Mouse (Mus musculus): ENCODE data around the gene Lhx2. TPM values are rescaled to one million over a fixed set of nuclear protein-coding genes. Genes with fewer than 3 reads are reported as not detected.
A peak's percentile ranks its signal among the peaks of the same experiment; 100 is the strongest.

Lhx2 gene
- polyA plus RNA-seq, 1 experiment from 2014 or later = 1.7 TPM

DNA sequence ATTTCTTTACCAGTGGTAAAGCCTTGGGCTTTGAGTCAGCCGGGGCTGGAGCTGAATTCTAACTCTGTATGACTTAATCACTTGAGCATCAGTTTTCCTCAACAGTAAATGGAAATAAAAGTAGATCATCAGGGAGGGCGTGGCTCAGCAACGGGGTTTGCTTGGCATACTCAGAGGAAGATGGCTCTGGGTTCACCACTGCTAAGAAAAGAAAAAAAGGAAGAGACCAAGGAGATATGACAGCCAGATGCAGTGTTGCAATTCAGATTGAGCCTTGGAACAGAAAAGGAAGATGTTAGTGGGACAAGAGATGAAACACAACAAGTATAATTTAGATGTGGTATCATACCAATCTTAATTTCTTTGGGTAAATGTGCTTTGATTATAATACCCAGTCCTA, 25.7 kb upstream of the Lhx2 start:
- no peaks in the 10 kb centered on the region for H3K36me3 ChIP-seq (replicated peaks; ENCODE audit: insufficient read depth, low read length)
- no peak overlapping the region for H3K9ac ChIP-seq (replicated peaks)
- H3K4me2 ChIP-seq (ENCODE audit: low read depth, low read length) = no peak overlapping the region
- TF ChIP-seq CTCF (IDR thresholded peaks at IDR 0.05; ENCODE audit: low read depth) = no peak
- no peak for TF ChIP-seq EP300 (IDR thresholded peaks at IDR 0.05; ENCODE audit: low read depth)
- H3K9me3 ChIP-seq (ENCODE audit: low read length) = no peaks in the 10 kb centered on the region
- no peak for ATAC-seq
- 40% methylated on average over 3 of the region's 3 CpGs for WGBS (ENCODE audit: insufficient replicate concordance)
- no peak overlapping the region for H3K4me3 ChIP-seq (ENCODE audit: low read depth, low read length)
- H3K4me1 ChIP-seq (ENCODE audit: insufficient read depth) = no peaks in the 10 kb centered on the region
- H3K27ac ChIP-seq (ENCODE audit: low read depth) = no peak overlapping the region
- no peak for DNase-seq
- 0 out of 2 replicates have a peak, but pooled peaks cover 3% of the 10 kb centered on the region for H3K27me3 ChIP-seq (ENCODE audit: insufficient read depth, low read length)

DNA sequence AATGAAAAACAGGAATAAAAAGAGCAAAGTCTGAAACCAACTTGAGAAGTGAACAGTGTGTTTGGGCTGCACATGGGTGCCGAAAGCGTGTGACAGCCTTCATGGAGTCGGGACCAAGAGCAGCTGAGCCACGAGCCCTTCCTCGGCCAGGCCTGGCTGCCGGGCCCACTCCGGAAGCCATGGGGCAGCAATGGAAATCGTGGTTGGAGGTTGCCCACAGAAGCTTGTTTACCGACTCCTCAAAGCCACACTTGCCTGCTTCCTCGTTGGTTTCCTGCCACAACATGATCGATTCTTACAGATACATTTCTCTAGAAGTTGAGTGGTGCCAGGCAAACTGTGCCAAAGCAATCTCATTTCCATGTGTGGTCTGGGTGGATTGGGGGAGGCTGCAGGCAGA, 20.0 kb upstream of the Lhx2 start:
- Histone ChIP-seq H3K27me3 (ENCODE audit: insufficient read depth, low read length) (0 out of 2 replicates have a peak, but pooled peaks cover 9% of the 10 kb centered on the region), H3K9ac (replicated peaks) (no peak overlapping the region), H3K4me2 (ENCODE audit: low read depth, low read length) (no peak overlapping the region), H3K36me3 (replicated peaks; ENCODE audit: insufficient read depth, low read length) (no peaks in the 10 kb centered on the region), H3K27ac (ENCODE audit: low read depth) (no peak overlapping the region), H3K4me1 (ENCODE audit: insufficient read depth) (no peaks in the 10 kb centered on the region), H3K4me3 (ENCODE audit: low read depth, low read length) (no peak overlapping the region), H3K9me3 (ENCODE audit: low read length) (no peaks in the 10 kb centered on the region)
- no peak for TF ChIP-seq EP300 (IDR thresholded peaks at IDR 0.05; ENCODE audit: low read depth)
- TF ChIP-seq CTCF (IDR thresholded peaks at IDR 0.05; ENCODE audit: low read depth) = no peak
- ATAC-seq (no peak), DNase-seq (no peak)
- whole genome bisulfite sequencing (ENCODE audit: insufficient replicate concordance) = 16% methylated on average over 11 of the region's 11 CpGs

- Histone ChIP-seq H3K27me3 (ENCODE audit: insufficient read depth, low read length) (0 out of 2 replicates have a peak, but pooled peaks cover 10% of the 10 kb centered on the region), H3K9me3 (ENCODE audit: low read length) (no peaks in the 10 kb centered on the region), H3K36me3 (replicated peaks; ENCODE audit: insufficient read depth, low read length) (no peaks in the 10 kb centered on the region), H3K27ac (ENCODE audit: low read depth) (no peak overlapping the region), H3K4me1 (ENCODE audit: insufficient read depth) (no peaks in the 10 kb centered on the region), H3K4me2 (ENCODE audit: low read depth, low read length) (no peak overlapping the region), H3K9ac (replicated peaks) (no peak overlapping the region), H3K4me3 (ENCODE audit: low read depth, low read length) (no peak overlapping the region)
- no peak for DNase-seq
- WGBS (ENCODE audit: insufficient replicate concordance) = 53% methylated on average over 4 of the region's 4 CpGs
- TF ChIP-seq EP300 (IDR thresholded peaks at IDR 0.05; ENCODE audit: low read depth) = no peak
- TF ChIP-seq CTCF (IDR thresholded peaks at IDR 0.05; ENCODE audit: low read depth) = no peak
- peak; percentile 19; the same call in 1 of the 2 replicates for ATAC-seq
These were observed 18.2 kb upstream of the Lhx2 start for GRCm38 (mm10) chr2:38320911-38321310.

DNA sequence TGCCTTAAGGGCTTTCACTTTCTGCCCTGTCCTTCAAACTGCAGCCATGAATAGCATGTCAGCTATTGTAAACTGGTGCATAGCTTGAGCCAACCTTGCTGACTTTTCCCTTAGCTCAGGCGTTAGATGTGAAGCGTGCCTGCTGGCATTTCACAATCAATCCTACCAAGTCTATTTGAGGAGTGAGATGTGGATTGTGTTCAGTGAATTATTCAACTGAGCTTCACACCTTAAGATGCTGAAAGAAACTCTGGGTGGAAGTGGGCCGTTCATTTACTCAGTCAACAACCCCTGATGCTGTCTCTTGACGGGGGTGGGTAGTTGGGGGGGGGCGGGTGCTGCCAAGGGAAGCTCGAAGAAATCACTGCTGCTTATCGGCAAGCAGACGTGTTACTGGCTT, 15.7 kb upstream of the Lhx2 start:
- WGBS (ENCODE audit: insufficient replicate concordance) = 40% methylated on average over 8 of the region's 8 CpGs
- no peak for TF ChIP-seq EP300 (IDR thresholded peaks at IDR 0.05; ENCODE audit: low read depth)
- TF ChIP-seq CTCF (IDR thresholded peaks at IDR 0.05; ENCODE audit: low read depth) = no peak
- ATAC-seq = no peak
- Histone ChIP-seq H3K27me3 (ENCODE audit: insufficient read depth, low read length) (0 out of 2 replicates have a peak, but pooled peaks cover 18% of the 10 kb centered on the region), H3K4me3 (ENCODE audit: low read depth, low read length) (no peak overlapping the region), H3K9me3 (ENCODE audit: low read length) (no peaks in the 10 kb centered on the region), H3K4me2 (ENCODE audit: low read depth, low read length) (no peak overlapping the region), H3K36me3 (replicated peaks; ENCODE audit: insufficient read depth, low read length) (no peaks in the 10 kb centered on the region), H3K27ac (ENCODE audit: low read depth) (no peak overlapping the region), H3K9ac (replicated peaks) (no peak overlapping the region), H3K4me1 (ENCODE audit: insufficient read depth) (no peaks in the 10 kb centered on the region)
- no peak for DNase-seq

DNA sequence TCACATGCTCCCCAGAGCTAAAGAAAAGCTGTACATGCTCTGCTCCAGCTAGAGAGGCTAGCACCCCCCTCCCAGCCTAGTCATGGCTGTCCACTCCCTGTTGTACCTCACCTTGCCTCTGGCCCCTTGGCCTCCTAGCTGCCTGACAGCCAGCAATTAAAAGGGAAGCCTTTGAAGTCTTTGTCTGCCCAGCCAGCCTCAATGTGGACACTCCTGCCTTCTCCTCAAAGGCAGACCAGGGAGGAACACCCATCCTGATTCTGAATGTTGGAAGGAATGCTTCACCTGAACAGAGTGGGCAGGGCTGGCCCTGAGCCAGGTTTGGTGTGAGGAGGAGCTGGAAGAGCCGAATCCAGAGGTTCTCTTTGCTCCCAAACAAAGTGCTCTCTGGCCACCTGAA, 12.4 kb upstream of the Lhx2 start:
- ATAC-seq = no peak
- 24% methylated on average over 1 of the region's 1 CpGs for WGBS (ENCODE audit: insufficient replicate concordance)

GRCm38 (mm10) chr2:38333586-38334119, 5.4 kb upstream of the Lhx2 start:
- 37% methylated on average over 7 of the region's 7 CpGs for WGBS (ENCODE audit: insufficient replicate concordance)
- Histone ChIP-seq H3K4me1 (ENCODE audit: insufficient read depth) (no peaks in the 10 kb centered on the region), H3K27ac (ENCODE audit: low read depth) (no peak overlapping the region), H3K4me2 (ENCODE audit: low read depth, low read length) (no peak overlapping the region), H3K36me3 (replicated peaks; ENCODE audit: insufficient read depth, low read length) (no peaks in the 10 kb centered on the region), H3K27me3 (ENCODE audit: insufficient read depth, low read length) (peaks cover 51% of the 10 kb centered on the region), H3K4me3 (ENCODE audit: low read depth, low read length) (no peak overlapping the region), H3K9me3 (ENCODE audit: low read length) (no peaks in the 10 kb centered on the region), H3K9ac (replicated peaks) (no peak overlapping the region)
- ATAC-seq = no peak
- TF ChIP-seq EP300 (IDR thresholded peaks at IDR 0.05; ENCODE audit: low read depth) = no peak
- no peak for TF ChIP-seq CTCF (IDR thresholded peaks at IDR 0.05; ENCODE audit: low read depth)
- DNase-seq = no peak

More for the DNA sequence above, 12.4 kb upstream of the Lhx2 start:
- no peak overlapping the region for H3K4me2 ChIP-seq (ENCODE audit: low read depth, low read length)
- H3K9ac ChIP-seq (replicated peaks) = no peak overlapping the region
- 0 out of 2 replicates have a peak, but pooled peaks cover 17% of the 10 kb centered on the region for H3K27me3 ChIP-seq (ENCODE audit: insufficient read depth, low read length)
- TF ChIP-seq CTCF (IDR thresholded peaks at IDR 0.05; ENCODE audit: low read depth) (no peak), EP300 (IDR thresholded peaks at IDR 0.05; ENCODE audit: low read depth) (no peak)
- no peaks in the 10 kb centered on the region for H3K4me1 ChIP-seq (ENCODE audit: insufficient read depth)
- H3K4me3 ChIP-seq (ENCODE audit: low read depth, low read length) = no peak overlapping the region
- H3K27ac ChIP-seq (ENCODE audit: low read depth) = no peak overlapping the region
- no peak for DNase-seq
- H3K36me3 ChIP-seq (replicated peaks; ENCODE audit: insufficient read depth, low read length) = no peaks in the 10 kb centered on the region
- H3K9me3 ChIP-seq (ENCODE audit: low read length) = no peaks in the 10 kb centered on the region

Data from liver, postnatal 0 days (tissue).